Mouse (Mus musculus) lung, adult 2 months (tissue): Measurements from ENCODE around the gene C1s1.

Source experiments
- CTCF ChIP-seq: fragments of 200-500 bp; IDR thresholded peaks from 2 replicates; pipeline ENCODE4 v1.5.1; 2011; ENCODE audit warnings: mild to moderate bottlenecking, low read length, control low read depth; ENCODE audit not compliant: insufficient read depth
- POLR2A ChIP-seq: fragments of 200-500 bp; IDR thresholded peaks from 2 replicates; pipeline ENCODE4 v1.6.1; 2011; ENCODE audit warnings: low read depth, mild to moderate bottlenecking, control low read depth, low read length, borderline replicate concordance; ENCODE audit errors: extremely low read depth

DNA sequence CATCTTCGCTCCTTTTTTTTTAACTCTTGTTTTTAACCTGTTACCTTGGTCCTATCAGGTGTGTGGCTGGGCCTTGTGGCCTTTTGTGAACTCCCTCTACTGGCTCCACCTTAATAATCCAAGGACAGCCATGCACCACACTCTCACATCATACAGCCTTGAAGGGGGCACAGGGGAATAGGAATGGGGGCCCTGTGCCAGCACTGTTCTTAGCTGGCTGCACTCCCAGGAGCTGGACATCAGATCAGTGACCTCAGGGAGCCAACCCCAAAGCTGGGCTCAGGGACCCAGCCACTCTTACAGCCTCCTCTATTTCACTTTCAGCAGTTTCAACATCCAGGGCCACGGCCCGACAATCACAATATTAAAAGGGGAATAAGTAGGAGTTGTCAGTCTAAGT, 43.6 kb upstream of the C1s1 start:
- TF ChIP-seq POLR2A (no peak), CTCF (no peak)
